Mouse (Mus musculus) brain, adult 2 months (tissue): Measurements from ENCODE around the gene Dclre1c.

ENCODE experiments used
- DNase-seq: peaks from one replicate; pipeline ENCODE4 v3.0.0; 2011; ENCODE audit warnings: low read depth, low spot score

Gene Dclre1c

GRCm38 (mm10) chr2:3474861-3475283 is 50.9 kb downstream of the Dclre1c start, which contains the start of gene Suv39h2:
Gene Suv39h2, minus strand, starts transcription at chr2:3475031.
- DNase-seq = peak; percentile 96

GRCm38 (mm10) chr2:3475746-3476251 is 51.9 kb downstream of the Dclre1c start:
- DNase-seq = no peak

DNA sequence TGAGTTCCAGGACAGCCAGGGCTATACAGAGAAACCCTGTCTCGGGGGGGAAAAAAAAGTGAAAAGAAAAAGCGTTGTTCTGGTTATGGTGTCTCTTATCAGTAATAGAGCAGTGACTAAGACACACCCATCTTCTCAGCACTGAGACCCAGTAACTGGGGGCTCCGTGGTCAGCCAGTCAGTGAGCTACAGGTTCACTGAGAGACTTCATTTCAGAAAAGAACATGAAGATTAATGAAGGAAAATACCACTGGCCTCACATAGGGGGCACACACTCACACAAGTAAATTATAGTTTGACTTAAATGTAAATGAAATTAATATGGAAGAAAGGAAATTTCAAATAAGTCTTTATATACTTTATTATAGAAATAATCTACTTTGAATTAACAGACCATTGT is 56.3 kb downstream of the Dclre1c start:
- no peak for DNase-seq

DNA sequence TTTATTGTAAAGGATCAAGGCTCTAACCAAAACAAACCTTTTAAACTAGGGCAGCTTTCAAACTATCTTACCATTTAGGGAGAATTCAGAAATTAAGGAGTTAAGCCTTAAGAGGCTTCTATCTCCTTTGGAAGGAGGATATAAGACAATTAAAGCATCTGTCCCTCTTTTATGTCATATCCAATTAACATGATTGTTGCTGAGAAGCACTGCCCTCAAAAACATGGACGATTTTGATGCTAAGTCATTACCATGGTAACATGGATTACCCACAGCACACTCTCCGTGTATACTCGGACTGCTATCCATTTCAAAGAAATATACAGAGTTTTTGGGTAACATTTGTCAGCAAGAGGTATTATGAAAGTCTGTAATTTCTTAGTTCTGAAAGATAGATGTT is 65.9 kb downstream of the Dclre1c start:
- no peak for DNase-seq

- DNase-seq = no peak
Observed at GRCm38 (mm10) chr2:3493833-3494409, 70.0 kb downstream of the Dclre1c start.

DNA sequence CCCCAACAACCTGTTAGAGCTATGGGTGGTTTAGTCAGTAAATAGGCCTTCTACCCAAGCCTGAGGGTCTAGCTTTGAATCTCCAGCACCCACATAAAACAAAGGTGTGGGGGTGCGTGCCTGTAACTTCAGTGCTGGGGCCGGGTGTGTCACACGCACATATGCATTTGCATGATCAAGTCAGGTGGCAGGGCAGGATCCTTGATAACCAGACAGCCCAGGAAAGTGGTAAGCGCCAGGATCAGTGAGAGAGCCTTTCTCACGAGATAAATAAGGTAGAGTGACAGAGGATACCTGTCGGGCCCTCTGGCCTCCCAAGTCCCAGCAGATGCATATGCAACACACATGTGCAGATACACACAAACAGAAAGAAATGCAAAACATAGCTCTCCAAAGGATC is 75.6 kb downstream of the Dclre1c start:
- DNase-seq = no peak

DNA sequence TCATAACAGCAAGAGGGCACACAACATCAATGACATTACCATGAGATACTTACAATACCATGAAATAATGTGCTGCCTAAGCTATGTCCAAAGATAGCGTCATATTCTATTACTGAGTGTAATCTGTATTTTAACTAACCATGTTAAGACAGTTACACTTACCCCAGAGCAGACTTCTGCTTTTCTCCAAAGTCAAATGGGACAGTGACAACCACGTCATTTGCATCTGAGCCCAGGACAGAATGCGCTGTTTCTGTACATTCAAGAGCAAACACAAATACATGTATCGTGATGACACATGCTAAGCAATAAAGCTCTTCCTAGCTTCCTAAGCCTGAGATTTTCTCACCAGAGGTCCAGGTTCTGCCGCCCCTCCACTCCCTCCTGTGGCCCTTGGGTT is 77.0 kb downstream of the Dclre1c start:
- DNase-seq = no peak

- DNase-seq = peak; percentile 16
Observed at GRCm38 (mm10) chr2:3512076-3512475, 88.1 kb downstream of the Dclre1c start.

GRCm38 (mm10) chr2:3512552-3513454 is 88.9 kb downstream of the Dclre1c start, which contains the start of the genes Gm45902, Hspa14 and Cdnf:
Gene Gm45902, minus strand, starts transcription at chr2:3512790.
Gene Hspa14, minus strand, starts transcription at chr2:3512814.
Gene Cdnf, plus strand, starts transcription at chr2:3513030.
- peak; percentile 100 for DNase-seq
